Comparison of ENCODE assay signal across 12 mouse cellular contexts in the genomic region with DNA sequence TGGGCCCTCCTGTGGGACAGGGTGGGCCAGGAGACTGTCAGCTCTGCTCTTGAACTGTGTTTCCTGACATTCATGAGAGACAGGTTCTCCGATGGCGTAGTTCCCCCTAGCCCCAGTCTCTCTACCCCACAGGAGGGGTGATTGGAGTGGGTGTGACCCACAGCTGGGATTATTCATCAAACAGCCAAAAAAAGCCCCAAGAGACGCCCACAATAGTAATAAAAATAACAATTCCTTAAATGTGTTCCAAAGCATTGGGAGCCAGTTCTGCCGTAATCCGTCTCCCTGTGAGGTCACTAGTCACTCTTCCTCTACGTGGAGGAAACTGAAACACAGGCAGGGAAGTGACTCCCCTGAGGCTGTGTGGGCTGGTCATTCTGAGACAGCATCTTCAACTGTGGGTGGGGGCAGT. TPM values are rescaled to one million over a fixed set of nuclear protein-coding genes. Genes with fewer than 3 reads are reported as not detected.
A peak's percentile ranks its signal among the peaks of the same experiment; 100 is the strongest.
DNase-seq lines count a peak whose midpoint lies in the region; ATAC-seq and TF ChIP-seq lines count a peak whose summit lies in the region.
"Had no signal": no experiment of that assay in that cellular context is flagged by ENCODE, and none has a peak within 500 bp of the region (broad histone marks: within the 10 kb centered on the region; RNA-seq: fewer than 3 reads in every experiment).

No protein-coding gene starts in this region.

- no peak for TF ChIP-seq CTCF in lung, embryonic 14.5 days (IDR thresholded peaks at IDR 0.05; ENCODE audit: low read depth)

- no peaks in the 10 kb centered on the region for H3K27me3 ChIP-seq in lung, embryonic 14.5 days (ENCODE audit: insufficient read depth, low read length)
- H3K27me3 ChIP-seq in megakaryocyte, embryonic 14.5 days (replicated peaks) = peaks cover 28% of the 10 kb centered on the region
- H3K27me3 ChIP-seq: forebrain, embryonic 15.5 days had no signal

- no peaks in the 10 kb centered on the region for H3K36me3 ChIP-seq in lung, embryonic 14.5 days (ENCODE audit: insufficient read depth)
- no peaks in the 10 kb centered on the region for H3K36me3 ChIP-seq in megakaryocyte, embryonic 14.5 days (replicated peaks; ENCODE audit: low read length)
- H3K36me3 ChIP-seq: forebrain, embryonic 15.5 days had no signal

- WGBS in lung, embryonic 14.5 days = 56% methylated on average over 6 of the region's 6 CpGs

- no peak overlapping the region for H3K9ac ChIP-seq in lung, embryonic 14.5 days
- H3K9ac ChIP-seq: forebrain, embryonic 15.5 days; liver, embryonic 14.5 days had no signal

- H3K4me1 ChIP-seq in lung, embryonic 14.5 days (ENCODE audit: insufficient read depth) = peaks cover 12% of the 10 kb centered on the region
- H3K4me1 ChIP-seq in megakaryocyte, embryonic 14.5 days = peaks cover 72% of the 10 kb centered on the region

- H3K4me2 ChIP-seq in lung, embryonic 14.5 days = no peak overlapping the region
- H3K4me2 ChIP-seq: forebrain, embryonic 15.5 days had no signal

- H3K9me3 ChIP-seq in lung, embryonic 14.5 days (ENCODE audit: low read depth, low read length) = no peaks in the 10 kb centered on the region
- no peaks in the 10 kb centered on the region for H3K9me3 ChIP-seq in megakaryocyte, embryonic 14.5 days
- H3K9me3 ChIP-seq: forebrain, embryonic 15.5 days had no signal

- no peak overlapping the region for H3K27ac ChIP-seq in lung, embryonic 14.5 days (ENCODE audit: low read depth)
- H3K27ac ChIP-seq: forebrain, embryonic 15.5 days; liver, embryonic 14.5 days had no signal

- H3K4me3 ChIP-seq in lung, embryonic 14.5 days (ENCODE audit: low read depth, low read length) = no peak overlapping the region
- peak overlapping the region; percentile 12 for H3K4me3 ChIP-seq in megakaryocyte, embryonic 14.5 days (replicated peaks)
- H3K4me3 ChIP-seq: forebrain, embryonic 15.5 days had no signal

- no peak for ATAC-seq in lung, embryonic 14.5 days (ENCODE audit: insufficient read depth)
- no peak for ATAC-seq in erythroblast, adult 5-6 weeks (replicated peaks; ENCODE audit: low FRiP score, poor library complexity, severe bottlenecking)
- ATAC-seq: forebrain, embryonic 15.5 days had no signal

- DNase-seq in lung, embryonic 14.5 days = peak; percentile 28
- DNase-seq in lung, postnatal 10 days = no peak
- DNase-seq in gastrocnemius, postnatal 25 days = peak; percentile 47
- DNase-seq in kidney, adult 18-20 months = peak; percentile 41
- DNase-seq in yolk sac, embryonic 10.5 days (ENCODE audit: low spot score) = no peak
- DNase-seq: layer of hippocampus, postnatal 36 days; midbrain, embryonic 14.5 days had no signal

RNA-seq across cellular contexts. Expression of a gene that starts 53.7 kb away (rescaled TPM):
- 7.2 and 7.3 TPM in 2 replicates for polyA plus RNA-seq in lung, embryonic 14.5 days (2014; fragmentation: Nextera tagmentation; extraction: Ambion mirVana)
- 1 to 10 TPM; 4.9 to 5.0 TPM for total RNA-seq in gastrocnemius, postnatal 25 days (2021)
- polyA plus RNA-seq in megakaryocyte, embryonic 14.5 days (2012; ENCODE audit: insufficient read depth, low replicate concordance) = 28.6 and 53.0 TPM in 2 replicates
- total RNA-seq in erythroblast, adult 5-6 weeks (2015; ENCODE audit: low replicate concordance) = not detected in 2 replicates
- not detected in 2 replicates for total RNA-seq in erythroblast, adult 5-6 weeks (2017; ENCODE audit: low replicate concordance)
- total RNA-seq: MEL had no signal

Comparison
In these comparisons a context has a peak if more than half of its experiments do, and no peak if none do; other contexts are left out.
1. DNase-seq: peak in lung, embryonic 14.5 days (single experiment), gastrocnemius, postnatal 25 days (single experiment) and kidney, adult 18-20 months (single experiment); none in lung, postnatal 10 days (single experiment) and yolk sac, embryonic 10.5 days (single experiment).
2. RNA of a gene that starts 53.7 kb away (total RNA-seq): 4.9 to 5.0 TPM in gastrocnemius, postnatal 25 days; not detected in erythroblast, adult 5-6 weeks; every median in the first group is over 4 times any median in the second.